In genomic region chr11:121847790-121848299, GRCm38 (mm10) we compare ENCODE assay signal across 8 mouse cellular contexts. TPM values are rescaled to one million over a fixed set of nuclear protein-coding genes. Genes with fewer than 3 reads are reported as not detected.
A peak's percentile ranks its signal among the peaks of the same experiment; 100 is the strongest.
DNase-seq lines count a peak whose midpoint lies in the region; ATAC-seq and TF ChIP-seq lines count a peak whose summit lies in the region.

No protein-coding gene starts in this region.

- peak overlapping the region; percentile 73 for H3K4me2 ChIP-seq in heart, embryonic 12.5 days
- H3K4me2 ChIP-seq in kidney, embryonic 16.5 days (replicated peaks; ENCODE audit: low read depth, low read length), result peak overlapping the region; percentile 68
- peak overlapping the region; percentile 45 for H3K4me2 ChIP-seq in myocyte (ENCODE audit: low read depth)

- WGBS in heart, embryonic 12.5 days, result 1% methylated on average over 11 of the region's 11 CpGs
- 1% methylated on average over 11 of the region's 11 CpGs for WGBS in kidney, embryonic 16.5 days

- H3K27me3 ChIP-seq in C2C12 (ENCODE audit: control insufficient read depth, insufficient read depth, insufficient read length) (no peaks in the 10 kb centered on the region), myocyte (ENCODE audit: control insufficient read depth, insufficient read depth, insufficient read length) (no peaks in the 10 kb centered on the region)
- H3K27me3 ChIP-seq in erythroblast, embryonic 14.5 days (ENCODE audit: control insufficient read depth), result no peaks in the 10 kb centered on the region
- no peaks in the 10 kb centered on the region for H3K27me3 ChIP-seq in heart, embryonic 12.5 days (replicated peaks)
- H3K27me3 ChIP-seq in kidney, embryonic 16.5 days (ENCODE audit: insufficient read depth, low read length), result no peaks in the 10 kb centered on the region

- no peaks in the 10 kb centered on the region for H3K9me3 ChIP-seq in erythroblast, embryonic 14.5 days (ENCODE audit: control insufficient read depth, low read length)
- H3K9me3 ChIP-seq in heart, embryonic 12.5 days (replicated peaks), result 0 out of 2 replicates have a peak, but pooled peaks cover 6% of the 10 kb centered on the region
- peaks cover 6% of the 10 kb centered on the region; the same call in 1 of the 2 replicates for H3K9me3 ChIP-seq in kidney, embryonic 16.5 days (ENCODE audit: low read length)

- peak overlapping the region; percentile 68 for H3K9ac ChIP-seq in heart, embryonic 12.5 days
- H3K9ac ChIP-seq in kidney, embryonic 16.5 days (replicated peaks; ENCODE audit: low read length), result peak overlapping the region; percentile 70

- H3K36me3 ChIP-seq in C2C12 (ENCODE audit: control insufficient read depth, insufficient read depth), result no peaks in the 10 kb centered on the region
- no peaks in the 10 kb centered on the region for H3K36me3 ChIP-seq in erythroblast, embryonic 14.5 days (ENCODE audit: control insufficient read depth)
- H3K36me3 ChIP-seq in heart, embryonic 12.5 days, result no peaks in the 10 kb centered on the region
- no peaks in the 10 kb centered on the region for H3K36me3 ChIP-seq in kidney, embryonic 16.5 days (ENCODE audit: insufficient read depth, low read length)
- no peaks in the 10 kb centered on the region for H3K36me3 ChIP-seq in myocyte (ENCODE audit: control insufficient read depth, insufficient read depth)

- TF ChIP-seq POLR2A in brain, embryonic 14.5 days (IDR thresholded peaks at IDR 0.05; ENCODE audit: borderline replicate concordance, extremely low read depth, insufficient read depth, insufficient read length, poor library complexity, severe bottlenecking), result peak; percentile 69; the same call in 1 of the 2 replicates
- peak; percentile 42 for TF ChIP-seq POLR2A in myocyte (IDR thresholded peaks at IDR 0.05; ENCODE audit: insufficient read length, low read depth)

- H3K79me3 ChIP-seq in C2C12 (ENCODE audit: low read depth), result no peaks in the 10 kb centered on the region

- H3K27ac ChIP-seq in heart, embryonic 12.5 days (ENCODE audit: poor library complexity, severe bottlenecking), result peak overlapping the region; percentile 28
- H3K27ac ChIP-seq in kidney, embryonic 16.5 days (ENCODE audit: low read length), result peak overlapping the region; percentile 92

- DNase-seq in brain, embryonic 14.5 days (ENCODE audit: low read depth), result peak; percentile 98
- peak; percentile 73 for DNase-seq in liver
- peak; percentile 54 to 71 for DNase-seq in spleen, postnatal 4 days (ENCODE audit: low spot score in 2 of 2)

- H3ac ChIP-seq in C2C12 (ENCODE audit: control insufficient read depth, insufficient read length, low read depth), result peak overlapping the region; percentile 59
- H3ac ChIP-seq in myocyte (ENCODE audit: control insufficient read depth, insufficient read length), result no peak overlapping the region

- H3K79me2 ChIP-seq in C2C12 (ENCODE audit: control insufficient read depth, insufficient read depth) (no peaks in the 10 kb centered on the region), myocyte (ENCODE audit: control insufficient read depth, insufficient read depth) (no peaks in the 10 kb centered on the region)

- ATAC-seq in heart, embryonic 12.5 days (ENCODE audit: insufficient number of reproducible peaks, low FRiP score), result peak; percentile 94
- ATAC-seq in kidney, embryonic 16.5 days (ENCODE audit: low FRiP score, low TSS enrichment), result peak; percentile 99

- H3K4me1 ChIP-seq in erythroblast, embryonic 14.5 days (ENCODE audit: control insufficient read depth), result peaks cover 7% of the 10 kb centered on the region
- H3K4me1 ChIP-seq in heart, embryonic 12.5 days (replicated peaks), result no peaks in the 10 kb centered on the region
- H3K4me1 ChIP-seq in kidney, embryonic 16.5 days (ENCODE audit: insufficient read depth, low read length), result peaks cover 10% of the 10 kb centered on the region; the same call in 1 of the 2 replicates

- TF ChIP-seq CTCF in C2C12 (IDR thresholded peaks at IDR 0.05; ENCODE audit: control insufficient read depth, insufficient read depth, insufficient read length), result no peak
- no peak for TF ChIP-seq CTCF in brain, embryonic 14.5 days (IDR thresholded peaks at IDR 0.05; ENCODE audit: borderline replicate concordance, extremely low read depth, insufficient read depth, insufficient read length)

- H3K4me3 ChIP-seq in C2C12 (ENCODE audit: insufficient read depth, poor library complexity, severe bottlenecking), result no peak overlapping the region
- peak overlapping the region; percentile 60 for H3K4me3 ChIP-seq in erythroblast, embryonic 14.5 days (replicated peaks)
- H3K4me3 ChIP-seq in heart, embryonic 12.5 days, result peak overlapping the region; percentile 54
- peak overlapping the region; percentile 60 for H3K4me3 ChIP-seq in kidney, embryonic 16.5 days (ENCODE audit: low read length)
- H3K4me3 ChIP-seq in myocyte, result peak overlapping the region; percentile 8

TF ChIP-seq in C2C12, 6 proteins besides CTCF, POLR2A, EP300 and RAD21:
- TF ChIP-seq USF1 (IDR thresholded peaks at IDR 0.05; ENCODE audit: low read depth) (no peak), MAX (IDR thresholded peaks at IDR 0.05) (no peak), CEBPB (IDR thresholded peaks at IDR 0.05; ENCODE audit: low read depth) (no peak), MYOG (IDR thresholded peaks at IDR 0.05; ENCODE audit: control insufficient read depth, extremely low read depth, insufficient read length) (no peak), FOSL1 (IDR thresholded peaks at IDR 0.05; ENCODE audit: insufficient read depth, low read length, poor library complexity, severe bottlenecking) (no peak), MYOD1 (IDR thresholded peaks at IDR 0.05; ENCODE audit: control insufficient read depth, insufficient read length, low read depth) (no peak)
TF ChIP-seq in C2C12: peak in this region for 0.

TF ChIP-seq in myocyte, 11 proteins besides CTCF, POLR2A, EP300 and RAD21:
- TF ChIP-seq USF1 (IDR thresholded peaks at IDR 0.05; ENCODE audit: low read depth), result no peak
- no peak for TF ChIP-seq TCF12 (IDR thresholded peaks at IDR 0.05; ENCODE audit: insufficient read depth, poor library complexity, severe bottlenecking)
- TF ChIP-seq MYOG (IDR thresholded peaks at IDR 0.05; ENCODE audit: control insufficient read depth in 1 of 3, insufficient read depth in 1 of 3, insufficient read length in 2 of 3, low read depth in 2 of 3), result no peak
- TF ChIP-seq MAX (IDR thresholded peaks at IDR 0.05; ENCODE audit: low read depth), result no peak
- no peak for TF ChIP-seq E2F4 (IDR thresholded peaks at IDR 0.05; ENCODE audit: insufficient read depth)
- no peak for TF ChIP-seq POLR2AphosphoS2 (IDR thresholded peaks at IDR 0.05; ENCODE audit: insufficient read length, low read depth)
- TF ChIP-seq MYOD1 (IDR thresholded peaks at IDR 0.05; ENCODE audit: control insufficient read depth in 1 of 3, insufficient read length in 2 of 3, low read depth in 2 of 3), result no peak

RNA-seq across cellular contexts. Expression of gene Ptchd3, which starts 17.8 kb away (rescaled TPM):
- polyA plus RNA-seq in C2C12 (2012; fragmentation: generic; extraction: Trizol) (not detected), myocyte (2012; fragmentation: generic; extraction: Trizol) (not detected)
- 0.03 TPM in 1 of 2 replicates, not detected in the other for polyA plus RNA-seq in brain, embryonic 14.5 days (2012; rRNA removed)
- polyA plus RNA-seq in erythroblast, embryonic 14.5 days (2012), result not detected in 2 replicates
- 0.05 TPM in 1 of 2 replicates, not detected in the other for polyA plus RNA-seq in heart, embryonic 12.5 days (2016; fragmentation: Nextera tagmentation; extraction: Ambion mirVana)
- not detected in 2 replicates for polyA plus RNA-seq in kidney, embryonic 16.5 days (2015; fragmentation: Nextera tagmentation; extraction: Ambion mirVana)
